Comparison of ENCODE assay signal across 21 mouse cellular contexts in genomic region chr8:54808217-54808616, GRCm38 (mm10).
DNase-seq lines count a peak whose midpoint lies in the region; ATAC-seq and TF ChIP-seq lines count a peak whose summit lies in the region.
"Had no signal": no experiment of that assay in that cellular context is flagged by ENCODE, and none has a peak within 500 bp of the region (broad histone marks: within the 10 kb centered on the region; RNA-seq: fewer than 3 reads in every experiment).

No protein-coding gene starts in this region.

- WGBS in kidney, embryonic 16.5 days: 74% methylated on average over 6 of the region's 6 CpGs
- 67% methylated on average over 6 of the region's 6 CpGs for WGBS in midbrain, embryonic 15.5 days

- H3K79me2 ChIP-seq in CH12.LX (replicated peaks; ENCODE audit: control insufficient read depth, extremely low read depth, insufficient read depth, poor library complexity, severe bottlenecking): no peaks in the 10 kb centered on the region

- H3K4me1 ChIP-seq in kidney, embryonic 16.5 days (ENCODE audit: insufficient read depth, low read length): no peaks in the 10 kb centered on the region
- peaks cover 0 to 10% of the 10 kb centered on the region in 2 experiments; a peak in 1 of 4 replicates for H3K4me1 ChIP-seq in CH12.LX (ENCODE audit: control insufficient read depth in 1 of 2, insufficient read depth in 2 of 2)
- H3K4me1 ChIP-seq in midbrain, embryonic 15.5 days: no peaks in the 10 kb centered on the region
- H3K4me1 ChIP-seq: heart, embryonic 10.5 days; limb, embryonic 10.5 days; lung, embryonic 15.5 days; megakaryocyte, embryonic 14.5 days; stomach, embryonic 15.5 days had no signal

- no peaks in the 10 kb centered on the region for H3K27me3 ChIP-seq in kidney, embryonic 16.5 days (ENCODE audit: insufficient read depth, low read length)
- no peaks in the 10 kb centered on the region for H3K27me3 ChIP-seq in CH12.LX (replicated peaks)
- no peaks in the 10 kb centered on the region for H3K27me3 ChIP-seq in midbrain, embryonic 15.5 days (replicated peaks)
- H3K27me3 ChIP-seq: lung, embryonic 15.5 days; megakaryocyte, embryonic 14.5 days; stomach, embryonic 15.5 days had no signal

- no peak overlapping the region for H3K27ac ChIP-seq in kidney, embryonic 16.5 days (ENCODE audit: low read length)
- H3K27ac ChIP-seq in CH12.LX (ENCODE audit: insufficient read depth, low read depth): no peak overlapping the region
- H3K27ac ChIP-seq in midbrain, embryonic 15.5 days: no peak overlapping the region
- H3K27ac ChIP-seq: heart, embryonic 10.5 days; limb, embryonic 10.5 days; lung, embryonic 15.5 days; stomach, embryonic 15.5 days had no signal

- no peaks in the 10 kb centered on the region for H3K36me3 ChIP-seq in kidney, embryonic 16.5 days (ENCODE audit: insufficient read depth, low read length)
- H3K36me3 ChIP-seq in CH12.LX (replicated peaks in 1 of 2; ENCODE audit: control insufficient read depth in 1 of 2, insufficient read depth in 1 of 2, low read length in 1 of 2): peaks cover 0 to 2% of the 10 kb centered on the region in 2 experiments
- H3K36me3 ChIP-seq in midbrain, embryonic 15.5 days (replicated peaks): no peaks in the 10 kb centered on the region
- H3K36me3 ChIP-seq: heart, embryonic 10.5 days; limb, embryonic 10.5 days; lung, embryonic 15.5 days; stomach, embryonic 15.5 days had no signal

- no peak for TF ChIP-seq POLR2A in CH12.LX (IDR thresholded peaks at IDR 0.05; ENCODE audit: low read depth, low read length)

- no peak overlapping the region for H3K4me3 ChIP-seq in kidney, embryonic 16.5 days (ENCODE audit: low read length)
- no peak overlapping the region for H3K4me3 ChIP-seq in CH12.LX (replicated peaks in 1 of 3; ENCODE audit: low read depth in 2 of 3, low read length in 2 of 3, poor library complexity in 1 of 3)
- H3K4me3 ChIP-seq in midbrain, embryonic 15.5 days: no peak overlapping the region
- H3K4me3 ChIP-seq: erythroblast, embryonic 14.5 days; heart, embryonic 10.5 days; limb, embryonic 10.5 days; lung, embryonic 15.5 days; megakaryocyte, embryonic 14.5 days; stomach, embryonic 15.5 days had no signal

- H3K9ac ChIP-seq in kidney, embryonic 16.5 days (replicated peaks; ENCODE audit: low read length): no peak overlapping the region
- H3K9ac ChIP-seq in CH12.LX (ENCODE audit: insufficient read depth, low read depth): no peak overlapping the region
- no peak overlapping the region for H3K9ac ChIP-seq in midbrain, embryonic 15.5 days
- H3K9ac ChIP-seq: lung, embryonic 15.5 days; stomach, embryonic 15.5 days had no signal

- peak; percentile 2 for DNase-seq in embryo, embryonic 9.5 days (ENCODE audit: extremely low spot score)
- no peak for DNase-seq in embryo, embryonic 10 days (ENCODE audit: low spot score)
- peak; percentile 7 for DNase-seq in kidney, adult 11 months
- DNase-seq in CH12.LX (ENCODE audit: extremely low read depth): peak; percentile 28
- peak; percentile 10 for DNase-seq in kidney, postnatal 14 days
- no peak for DNase-seq in frontal cortex, postnatal 10 days (ENCODE audit: low spot score in 2 of 2)
- DNase-seq: cerebellum, postnatal 10 days; gastrocnemius, postnatal 36 days; heart, postnatal 36 days; layer of hippocampus, postnatal 36 days had no signal

- no peak for ATAC-seq in kidney, embryonic 16.5 days (ENCODE audit: low FRiP score, low TSS enrichment)
- ATAC-seq in midbrain, embryonic 15.5 days (replicated peaks): no peak
- ATAC-seq: CD4-positive, CD25-positive, alpha-beta regulatory T cell, adult 4 months; midbrain, embryonic 16.5 days had no signal

- TF ChIP-seq EP300 in CH12.LX (IDR thresholded peaks at IDR 0.05; ENCODE audit: low read length): peak; percentile 46; the same call in 1 of the 2 replicates

- TF ChIP-seq RAD21 in CH12.LX (IDR thresholded peaks at IDR 0.05; ENCODE audit: low read depth, low read length): no peak

- H3K9me3 ChIP-seq in kidney, embryonic 16.5 days (ENCODE audit: low read length): no peaks in the 10 kb centered on the region
- H3K9me3 ChIP-seq in CH12.LX (replicated peaks; ENCODE audit: low read length): no peaks in the 10 kb centered on the region
- H3K9me3 ChIP-seq in midbrain, embryonic 15.5 days: no peaks in the 10 kb centered on the region
- H3K9me3 ChIP-seq: heart, embryonic 10.5 days; limb, embryonic 10.5 days; lung, embryonic 15.5 days; megakaryocyte, embryonic 14.5 days; stomach, embryonic 15.5 days had no signal

- in situ Hi-C loops in CH12.LX (cut with MboI; ENCODE audit: low pct_ligation_motif_present, low pct_unique_long_range_greater_than_20kb, low sequenced_read_pairs): no loop called here

- no peak overlapping the region for H3K4me2 ChIP-seq in kidney, embryonic 16.5 days (replicated peaks; ENCODE audit: low read depth, low read length)
- H3K4me2 ChIP-seq in CH12.LX (ENCODE audit: insufficient read depth, low read depth, poor library complexity, severe bottlenecking): no peak overlapping the region
- H3K4me2 ChIP-seq in midbrain, embryonic 15.5 days: no peak overlapping the region
- H3K4me2 ChIP-seq: liver, embryonic 11.5 days; lung, embryonic 15.5 days; stomach, embryonic 15.5 days had no signal

- TF ChIP-seq CTCF in CH12.LX (conservative IDR thresholded peaks at IDR 0.05 in 1 of 2, IDR thresholded peaks at IDR 0.05 in 1 of 2; ENCODE audit: low read depth in 2 of 2, low read length in 2 of 2): no peak

- dilution Hi-C loops in CH12.LX (cut with MboI; ENCODE audit: extremely low pct_ligation_motif_present, extremely low pct_unique_long_range_greater_than_20kb, low sequenced_read_pairs): no loop called here

TF ChIP-seq in CH12.LX, 34 proteins besides CTCF, POLR2A, EP300 and RAD21:
- peak; percentile 66; the same call in 1 of the 2 replicates for TF ChIP-seq MYC (IDR thresholded peaks at IDR 0.05; ENCODE audit: low read depth, low read length)
- no peak for TF ChIP-seq CHD1 (IDR thresholded peaks at IDR 0.05; ENCODE audit: low read depth, low read length)
- no peak for TF ChIP-seq MAZ (IDR thresholded peaks at IDR 0.05; ENCODE audit: low read depth, low read length)
- TF ChIP-seq BHLHE40 (IDR thresholded peaks at IDR 0.05; ENCODE audit: low read depth, low read length): peak; percentile 68

Comparison
In these comparisons a context has a peak if more than half of its experiments do, and no peak if none do; other contexts are left out.
1. DNase-seq: peak in embryo, embryonic 9.5 days (single experiment), kidney, adult 11 months (single experiment), CH12.LX (single experiment) and kidney, postnatal 14 days (single experiment); none in embryo, embryonic 10 days (single experiment) and frontal cortex, postnatal 10 days (0 of 2).